Mouse (Mus musculus) ES-CJ7 (cell line): ENCODE measurements around the gene D630023F18Rik.

Source experiments
- DNase-seq: peaks from one replicate; pipeline ENCODE4 v3.0.0; 2011; ENCODE audit warnings: low read depth, low spot score

The D630023F18Rik gene

GRCm38 (mm10) chr1:65122574-65123372, at the start of gene D630023F18Rik:
TSS of gene D630023F18Rik (minus strand) at chr1:65123214.
- DNase-seq = peak; percentile 44

- no peak for DNase-seq
Observed at GRCm38 (mm10) chr1:65171579-65171978, 48.6 kb upstream of the D630023F18Rik start.

- no peak for DNase-seq
Observed at GRCm38 (mm10) chr1:65169947-65170346, 46.9 kb upstream of the D630023F18Rik start.

- no peak for DNase-seq
Observed at GRCm38 (mm10) chr1:65169536-65169935, 46.5 kb upstream of the D630023F18Rik start.

GRCm38 (mm10) chr1:65167496-65167895, 44.5 kb upstream of the D630023F18Rik start:
- DNase-seq = no peak

GRCm38 (mm10) chr1:65162210-65162609, 39.2 kb upstream of the D630023F18Rik start:
- DNase-seq = peak; percentile 34

GRCm38 (mm10) chr1:65156111-65156510, 33.1 kb upstream of the D630023F18Rik start:
- no peak for DNase-seq

- no peak for DNase-seq
Observed at GRCm38 (mm10) chr1:65154814-65155213, 31.8 kb upstream of the D630023F18Rik start.

- no peak for DNase-seq
Observed at GRCm38 (mm10) chr1:65147971-65148370, 25.0 kb upstream of the D630023F18Rik start.

GRCm38 (mm10) chr1:65147326-65147725, 24.3 kb upstream of the D630023F18Rik start:
- no peak for DNase-seq

- DNase-seq = no peak
Observed at GRCm38 (mm10) chr1:65146601-65147000, 23.6 kb upstream of the D630023F18Rik start.

GRCm38 (mm10) chr1:65144783-65145182, 21.8 kb upstream of the D630023F18Rik start:
- DNase-seq = no peak

GRCm38 (mm10) chr1:65137560-65137959, 14.5 kb upstream of the D630023F18Rik start:
- no peak for DNase-seq

GRCm38 (mm10) chr1:65132833-65133232, 9.8 kb upstream of the D630023F18Rik start:
- DNase-seq = no peak

GRCm38 (mm10) chr1:65131671-65132070, 8.7 kb upstream of the D630023F18Rik start:
- no peak for DNase-seq

- no peak for DNase-seq
Observed at GRCm38 (mm10) chr1:65130226-65130625, 7.2 kb upstream of the D630023F18Rik start.

- no peak for DNase-seq
Observed at GRCm38 (mm10) chr1:65129634-65130180, 6.7 kb upstream of the D630023F18Rik start.

GRCm38 (mm10) chr1:65119438-65119837, 3.6 kb downstream of the D630023F18Rik start, which contains the start of gene Gm28845:
TSS of gene Gm28845 (minus strand) at chr1:65119558.
- no peak for DNase-seq

GRCm38 (mm10) chr1:65118150-65118913, 4.7 kb downstream of the D630023F18Rik start:
- DNase-seq = no peak

- DNase-seq = no peak
Observed at GRCm38 (mm10) chr1:65113536-65114172, 9.4 kb downstream of the D630023F18Rik start.

GRCm38 (mm10) chr1:65112807-65113196, 10.2 kb downstream of the D630023F18Rik start:
- DNase-seq = no peak
